Mouse (Mus musculus): ENCODE data around the gene Ifnk. TPM values are rescaled to one million over a fixed set of nuclear protein-coding genes. Genes with fewer than 3 reads are reported as not detected.
A peak's percentile ranks its signal among the peaks of the same experiment; 100 is the strongest.

Gene Ifnk
- polyA plus RNA-seq, 1 experiment from 2014 or later: 0.46 TPM

GRCm38 (mm10) chr4:35143472-35144102 is 8.3 kb upstream of the Ifnk start:
- H3K36me3 ChIP-seq: no peaks in the 10 kb centered on the region
- H3K4me3 ChIP-seq: no peak overlapping the region
- H3K9ac ChIP-seq (replicated peaks): no peak overlapping the region
- 90% methylated on average over 12 of the region's 12 CpGs for WGBS
- H3K9me3 ChIP-seq: no peaks in the 10 kb centered on the region
- no peak overlapping the region for H3K4me2 ChIP-seq (replicated peaks)
- no peaks in the 10 kb centered on the region for H3K27me3 ChIP-seq
- ATAC-seq (ENCODE audit: low FRiP score, low read depth): no peak
- no peaks in the 10 kb centered on the region for H3K4me1 ChIP-seq
- H3K27ac ChIP-seq (replicated peaks): no peak overlapping the region

GRCm38 (mm10) chr4:35145726-35146125 is 6.1 kb upstream of the Ifnk start:
- no peak for ATAC-seq (ENCODE audit: low FRiP score, low read depth)
- WGBS: 88% methylated on average over 10 of the region's 10 CpGs
- Histone ChIP-seq H3K27ac (replicated peaks) (no peak overlapping the region), H3K27me3 (no peaks in the 10 kb centered on the region), H3K4me2 (replicated peaks) (no peak overlapping the region), H3K36me3 (no peaks in the 10 kb centered on the region), H3K4me3 (no peak overlapping the region), H3K4me1 (no peaks in the 10 kb centered on the region), H3K9ac (replicated peaks) (no peak overlapping the region), H3K9me3 (no peaks in the 10 kb centered on the region)

GRCm38 (mm10) chr4:35146597-35146996 is 5.3 kb upstream of the Ifnk start:
- Histone ChIP-seq H3K4me2 (replicated peaks) (no peak overlapping the region), H3K27me3 (no peaks in the 10 kb centered on the region), H3K9ac (replicated peaks) (no peak overlapping the region), H3K4me3 (no peak overlapping the region), H3K36me3 (no peaks in the 10 kb centered on the region), H3K9me3 (no peaks in the 10 kb centered on the region), H3K27ac (replicated peaks) (no peak overlapping the region), H3K4me1 (no peaks in the 10 kb centered on the region)
- ATAC-seq (ENCODE audit: low FRiP score, low read depth): no peak
- WGBS: 95% methylated on average over 5 of the region's 5 CpGs

- no peak overlapping the region for H3K9ac ChIP-seq (replicated peaks)
Measured at GRCm38 (mm10) chr4:35148326-35148725, 3.5 kb upstream of the Ifnk start.

GRCm38 (mm10) chr4:35150706-35151105 is 1.1 kb upstream of the Ifnk start:
- H3K9ac ChIP-seq (replicated peaks): no peak overlapping the region
- 91% methylated on average over 3 of the region's 3 CpGs for WGBS
- H3K9me3 ChIP-seq: no peaks in the 10 kb centered on the region
- H3K4me2 ChIP-seq (replicated peaks): no peak overlapping the region
- no peak overlapping the region for H3K27ac ChIP-seq (replicated peaks)
- H3K36me3 ChIP-seq: no peaks in the 10 kb centered on the region
- H3K27me3 ChIP-seq: peaks cover 6% of the 10 kb centered on the region
- H3K4me1 ChIP-seq: peaks cover 8% of the 10 kb centered on the region
- ATAC-seq (ENCODE audit: low FRiP score, low read depth): no peak
- H3K4me3 ChIP-seq: no peak overlapping the region

More at GRCm38 (mm10) chr4:35148326-35148725, 3.5 kb upstream of the Ifnk start:
- Histone ChIP-seq H3K9me3 (no peaks in the 10 kb centered on the region), H3K27me3 (no peaks in the 10 kb centered on the region), H3K36me3 (no peaks in the 10 kb centered on the region), H3K4me1 (no peaks in the 10 kb centered on the region), H3K4me3 (no peak overlapping the region), H3K4me2 (replicated peaks) (no peak overlapping the region), H3K27ac (replicated peaks) (no peak overlapping the region)
- ATAC-seq (ENCODE audit: low FRiP score, low read depth): no peak
- WGBS: 88% methylated on average over 4 of the region's 4 CpGs

GRCm38 (mm10) chr4:35154051-35154450 is 2.2 kb downstream of the Ifnk start:
- WGBS: 30% methylated on average over 3 of the region's 3 CpGs
- Histone ChIP-seq H3K36me3 (no peaks in the 10 kb centered on the region), H3K4me1 (peaks cover 19% of the 10 kb centered on the region), H3K4me3 (no peak overlapping the region), H3K4me2 (replicated peaks) (no peak overlapping the region), H3K27ac (replicated peaks) (no peak overlapping the region), H3K27me3 (peaks cover 6% of the 10 kb centered on the region), H3K9me3 (no peaks in the 10 kb centered on the region), H3K9ac (replicated peaks) (no peak overlapping the region)
- ATAC-seq (ENCODE audit: low FRiP score, low read depth): no peak

GRCm38 (mm10) chr4:35155132-35155922 is 3.5 kb downstream of the Ifnk start:
- 26% methylated on average over 20 of the region's 20 CpGs for WGBS
- peak overlapping the region; percentile 72 for H3K4me2 ChIP-seq (replicated peaks)
- peaks cover 19% of the 10 kb centered on the region for H3K4me1 ChIP-seq
- H3K36me3 ChIP-seq: no peaks in the 10 kb centered on the region
- H3K4me3 ChIP-seq: peak overlapping the region; percentile 63
- H3K27me3 ChIP-seq: peaks cover 6% of the 10 kb centered on the region
- H3K27ac ChIP-seq (replicated peaks): peak overlapping the region; percentile 72; the same call in 1 of the 2 replicates
- no peak for ATAC-seq (ENCODE audit: low FRiP score, low read depth)
- H3K9ac ChIP-seq (replicated peaks): peak overlapping the region; percentile 57
- no peaks in the 10 kb centered on the region for H3K9me3 ChIP-seq

GRCm38 (mm10) chr4:35156149-35156611 is 4.3 kb downstream of the Ifnk start:
- peaks cover 19% of the 10 kb centered on the region for H3K4me1 ChIP-seq
- peak; percentile 88 for ATAC-seq (ENCODE audit: low FRiP score, low read depth)
- peak overlapping the region; percentile 57 for H3K9ac ChIP-seq (replicated peaks)
- H3K27ac ChIP-seq (replicated peaks): peak overlapping the region; percentile 72
- 0% methylated on average over 26 of the region's 26 CpGs for WGBS
- peaks cover 6% of the 10 kb centered on the region for H3K27me3 ChIP-seq
- peak overlapping the region; percentile 63 for H3K4me3 ChIP-seq
- H3K4me2 ChIP-seq (replicated peaks): peak overlapping the region; percentile 72
- no peaks in the 10 kb centered on the region for H3K9me3 ChIP-seq
- H3K36me3 ChIP-seq: no peaks in the 10 kb centered on the region

- peak within 1 kb of the TSS; percentile 72 for H3K27ac ChIP-seq (replicated peaks)
- H3K27me3 ChIP-seq: peaks cover 6% of the 10 kb centered on the region
- no peaks in the 10 kb centered on the region for H3K36me3 ChIP-seq
- H3K4me3 ChIP-seq: peak within 1 kb of the TSS; percentile 63
- ATAC-seq (ENCODE audit: low FRiP score, low read depth): peak; percentile 83
- under 1% methylated on average over 50 of the region's 50 CpGs for WGBS
- peak within 1 kb of the TSS; percentile 57 for H3K9ac ChIP-seq (replicated peaks)
- peak within 1 kb of the TSS; percentile 72 for H3K4me2 ChIP-seq (replicated peaks)
- H3K9me3 ChIP-seq: no peaks in the 10 kb centered on the region
- peaks cover 19% of the 10 kb centered on the region for H3K4me1 ChIP-seq
Measured at GRCm38 (mm10) chr4:35156751-35157611, 5.1 kb downstream of the Ifnk start, which contains the start of gene Mob3b. Mob3b (minus strand) TSS chr4:35157484.

GRCm38 (mm10) chr4:35157815-35158214 is 6.0 kb downstream of the Ifnk start:
- Histone ChIP-seq H3K9me3 (no peaks in the 10 kb centered on the region), H3K36me3 (no peaks in the 10 kb centered on the region), H3K4me2 (replicated peaks) (no peak overlapping the region), H3K27ac (replicated peaks) (no peak overlapping the region), H3K27me3 (peaks cover 6% of the 10 kb centered on the region), H3K4me1 (peaks cover 19% of the 10 kb centered on the region), H3K9ac (replicated peaks) (no peak overlapping the region), H3K4me3 (no peak overlapping the region)
- ATAC-seq (ENCODE audit: low FRiP score, low read depth): no peak
- 67% methylated on average over 11 of the region's 11 CpGs for WGBS

- H3K4me1 ChIP-seq: 0 out of 2 replicates have a peak, but pooled peaks cover 4% of the 10 kb centered on the region
- no peak overlapping the region for H3K9ac ChIP-seq (replicated peaks)
- WGBS: 79% methylated on average over 2 of the region's 2 CpGs
- H3K36me3 ChIP-seq: no peaks in the 10 kb centered on the region
- no peak for ATAC-seq (ENCODE audit: low FRiP score, low read depth)
- H3K27ac ChIP-seq (replicated peaks): no peak overlapping the region
- no peak overlapping the region for H3K4me3 ChIP-seq
- H3K9me3 ChIP-seq: no peaks in the 10 kb centered on the region
- no peaks in the 10 kb centered on the region for H3K27me3 ChIP-seq
- no peak overlapping the region for H3K4me2 ChIP-seq (replicated peaks)
Measured at GRCm38 (mm10) chr4:35165275-35165674, 13.4 kb downstream of the Ifnk start.
